Mouse (Mus musculus): Measurements from ENCODE around the gene Olfr389. TPM values are rescaled to one million over a fixed set of nuclear protein-coding genes. Genes with fewer than 3 reads are reported as not detected.

Gene Olfr389
- not detected in 2 replicates for polyA plus RNA-seq (2014; fragmentation: Nextera tagmentation; extraction: Ambion mirVana)

- H3K4me2 ChIP-seq (replicated peaks; ENCODE audit: low read depth, low read length): no peak within 1 kb of the TSS
- H3K9me3 ChIP-seq (ENCODE audit: control insufficient read depth, low read depth, low read length): no peaks in the 10 kb centered on the region
- ATAC-seq (ENCODE audit: insufficient number of reproducible peaks, insufficient read depth, low FRiP score, low read depth): no peak
- no peak within 1 kb of the TSS for H3K9ac ChIP-seq (replicated peaks; ENCODE audit: low read depth, low read length)
- no peaks in the 10 kb centered on the region for H3K4me1 ChIP-seq (ENCODE audit: control insufficient read depth, insufficient read depth, low read length)
- H3K27me3 ChIP-seq (ENCODE audit: control insufficient read depth, insufficient read depth, low read length): no peaks in the 10 kb centered on the region
- 90% methylated on average over 1 of the region's 1 CpGs for WGBS
- no peak within 1 kb of the TSS for H3K4me3 ChIP-seq (ENCODE audit: low read depth, low read length)
- H3K27ac ChIP-seq (ENCODE audit: low read length): no peak within 1 kb of the TSS
- H3K36me3 ChIP-seq (ENCODE audit: control insufficient read depth, insufficient read depth, low read length): no peaks in the 10 kb centered on the region
These were observed at the start of gene Olfr389 for GRCm38 (mm10) chr11:73780613-73781012. Gene Olfr389, minus strand, starts transcription at chr11:73780713.

DNA sequence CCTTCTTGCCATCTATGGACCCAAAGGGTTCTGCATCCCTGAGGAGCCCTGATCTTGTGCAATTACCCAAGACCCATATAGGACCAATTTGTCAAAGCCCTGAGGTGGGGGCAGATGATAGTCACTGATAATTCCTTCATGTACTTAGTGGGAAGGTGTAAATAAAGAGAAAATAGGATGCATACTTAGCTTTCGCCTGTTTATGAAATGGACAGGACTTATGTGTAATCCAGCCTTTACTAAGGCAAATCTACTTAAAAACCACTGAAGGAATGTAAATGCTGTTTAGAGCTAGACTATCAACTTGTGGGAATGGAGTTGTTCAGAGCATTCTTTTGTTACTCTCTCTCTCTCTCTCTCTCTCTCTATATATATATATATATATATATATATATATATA lies 36.4 kb upstream of the Olfr389 start, which contains the start of gene Olfr392:
Olfr392 (minus strand) TSS at position 101 of the 400 bp plus-strand sequence.
- whole genome bisulfite sequencing: 82% methylated on average over 1 of the region's 1 CpGs
- Histone ChIP-seq H3K4me3 (ENCODE audit: low read depth, low read length) (no peak within 1 kb of the TSS), H3K9ac (replicated peaks; ENCODE audit: low read depth, low read length) (no peak within 1 kb of the TSS), H3K4me1 (ENCODE audit: control insufficient read depth, insufficient read depth, low read length) (no peaks in the 10 kb centered on the region), H3K27me3 (ENCODE audit: control insufficient read depth, insufficient read depth, low read length) (no peaks in the 10 kb centered on the region), H3K36me3 (ENCODE audit: control insufficient read depth, insufficient read depth, low read length) (no peaks in the 10 kb centered on the region), H3K27ac (ENCODE audit: low read length) (no peak within 1 kb of the TSS), H3K4me2 (replicated peaks; ENCODE audit: low read depth, low read length) (no peak within 1 kb of the TSS), H3K9me3 (ENCODE audit: control insufficient read depth, low read depth, low read length) (no peaks in the 10 kb centered on the region)
- no peak for ATAC-seq (ENCODE audit: insufficient number of reproducible peaks, insufficient read depth, low FRiP score, low read depth)

DNA sequence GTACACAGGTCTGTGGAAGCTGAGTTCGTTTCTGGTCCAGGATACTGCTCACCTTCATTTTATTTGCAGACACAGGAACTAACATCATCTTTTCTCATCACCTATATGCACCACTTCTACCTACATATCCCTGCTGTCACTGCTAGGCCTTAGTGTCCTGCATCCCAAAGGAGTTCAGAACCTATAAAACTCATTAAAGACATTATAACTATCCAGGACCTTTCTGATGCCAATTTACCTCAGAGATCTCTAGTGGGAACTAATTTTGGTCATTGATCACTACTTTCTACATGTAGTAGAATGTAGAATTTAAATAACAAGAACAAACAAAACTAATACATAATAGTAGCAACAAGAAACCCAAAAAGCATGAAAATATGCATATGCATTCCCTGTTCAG lies 22.4 kb upstream of the Olfr389 start, which contains the start of gene Olfr391-ps:
Olfr391-ps (minus strand) TSS at position 101 of the 400 bp plus-strand sequence.
- WGBS: 21% methylated on average over 1 of the region's 1 CpGs
- H3K9ac ChIP-seq (replicated peaks; ENCODE audit: low read depth, low read length): no peak within 1 kb of the TSS
- H3K27me3 ChIP-seq (ENCODE audit: control insufficient read depth, insufficient read depth, low read length): no peaks in the 10 kb centered on the region
- H3K36me3 ChIP-seq (ENCODE audit: control insufficient read depth, insufficient read depth, low read length): no peaks in the 10 kb centered on the region
- no peaks in the 10 kb centered on the region for H3K4me1 ChIP-seq (ENCODE audit: control insufficient read depth, insufficient read depth, low read length)
- no peak within 1 kb of the TSS for H3K4me2 ChIP-seq (replicated peaks; ENCODE audit: low read depth, low read length)
- no peak within 1 kb of the TSS for H3K27ac ChIP-seq (ENCODE audit: low read length)
- ATAC-seq (ENCODE audit: insufficient number of reproducible peaks, insufficient read depth, low FRiP score, low read depth): no peak
- H3K9me3 ChIP-seq (ENCODE audit: control insufficient read depth, low read depth, low read length): no peaks in the 10 kb centered on the region
- H3K4me3 ChIP-seq (ENCODE audit: low read depth, low read length): no peak within 1 kb of the TSS

GRCm38 (mm10) chr11:73782664-73783063 lies 2.2 kb upstream of the Olfr389 start, which contains the start of gene Olfr390:
Gene Olfr390, plus strand, starts transcription at chr11:73782964.
- ATAC-seq (ENCODE audit: insufficient number of reproducible peaks, insufficient read depth, low FRiP score, low read depth): no peak
- WGBS: 68% methylated on average over 1 of the region's 1 CpGs
- H3K4me2 ChIP-seq (replicated peaks; ENCODE audit: low read depth, low read length): no peak within 1 kb of the TSS
- H3K4me3 ChIP-seq (ENCODE audit: low read depth, low read length): no peak within 1 kb of the TSS
- H3K4me1 ChIP-seq (ENCODE audit: control insufficient read depth, insufficient read depth, low read length): no peaks in the 10 kb centered on the region
- H3K27me3 ChIP-seq (ENCODE audit: control insufficient read depth, insufficient read depth, low read length): no peaks in the 10 kb centered on the region
- no peaks in the 10 kb centered on the region for H3K9me3 ChIP-seq (ENCODE audit: control insufficient read depth, low read depth, low read length)
- H3K9ac ChIP-seq (replicated peaks; ENCODE audit: low read depth, low read length): no peak within 1 kb of the TSS
- no peaks in the 10 kb centered on the region for H3K36me3 ChIP-seq (ENCODE audit: control insufficient read depth, insufficient read depth, low read length)
- no peak within 1 kb of the TSS for H3K27ac ChIP-seq (ENCODE audit: low read length)

DNA sequence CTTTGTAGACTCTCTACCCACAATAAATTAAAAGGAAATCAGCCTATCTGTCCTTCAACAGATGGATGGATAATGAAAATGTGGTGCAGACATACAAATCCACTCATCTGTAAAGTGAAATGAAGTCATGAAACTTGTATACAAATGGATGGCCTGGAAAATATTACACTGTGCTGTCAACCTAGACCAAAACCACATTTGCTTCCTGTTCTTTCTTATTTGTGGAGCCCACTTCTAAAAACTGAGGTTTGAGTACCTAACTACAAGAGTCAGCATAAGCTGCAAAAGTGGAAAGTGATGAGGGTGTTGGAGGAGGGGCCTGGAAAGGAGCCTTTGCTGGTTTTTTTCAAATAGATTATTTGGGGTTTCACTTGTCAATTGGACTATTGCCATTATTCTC lies 21.4 kb downstream of the Olfr389 start:
- H3K27me3 ChIP-seq (ENCODE audit: control insufficient read depth, insufficient read depth, low read length): no peaks in the 10 kb centered on the region
- H3K36me3 ChIP-seq (ENCODE audit: control insufficient read depth, insufficient read depth, low read length): no peaks in the 10 kb centered on the region
- no peaks in the 10 kb centered on the region for H3K4me1 ChIP-seq (ENCODE audit: control insufficient read depth, insufficient read depth, low read length)
- H3K9me3 ChIP-seq (ENCODE audit: control insufficient read depth, low read depth, low read length): no peaks in the 10 kb centered on the region; the same call in 1 of the 2 replicates
- H3K4me2 ChIP-seq (replicated peaks; ENCODE audit: low read depth, low read length): no peak overlapping the region
- no peak overlapping the region for H3K9ac ChIP-seq (replicated peaks; ENCODE audit: low read depth, low read length)
- ATAC-seq (ENCODE audit: insufficient number of reproducible peaks, insufficient read depth, low FRiP score, low read depth): no peak
- H3K4me3 ChIP-seq (ENCODE audit: low read depth, low read length): no peak overlapping the region
- H3K27ac ChIP-seq (ENCODE audit: low read length): no peak overlapping the region

Other genes starting within 250 kb of the Olfr389 start
- not detected in 2 replicates for gene Olfr385, start 187.7 kb downstream of the Olfr389 start, polyA plus RNA-seq (2014; fragmentation: Nextera tagmentation; extraction: Ambion mirVana)
- not detected in 2 replicates for gene Olfr384, start 182.1 kb downstream of the Olfr389 start, polyA plus RNA-seq (2014; fragmentation: Nextera tagmentation; extraction: Ambion mirVana)
- gene Zfp735, start 91.9 kb downstream of the Olfr389 start, polyA plus RNA-seq (2014; fragmentation: Nextera tagmentation; extraction: Ambion mirVana): not detected in 2 replicates
- gene Olfr390, start 2.3 kb upstream of the Olfr389 start, polyA plus RNA-seq (2014; fragmentation: Nextera tagmentation; extraction: Ambion mirVana): not detected in 2 replicates
- not detected in 2 replicates for gene Olfr391-ps, start 22.3 kb upstream of the Olfr389 start, polyA plus RNA-seq (2014; fragmentation: Nextera tagmentation; extraction: Ambion mirVana)
- gene Olfr392, start 36.3 kb upstream of the Olfr389 start, polyA plus RNA-seq (2014; fragmentation: Nextera tagmentation; extraction: Ambion mirVana): not detected in 2 replicates
- gene Olfr393, start 70.7 kb upstream of the Olfr389 start, polyA plus RNA-seq (2014; fragmentation: Nextera tagmentation; extraction: Ambion mirVana): not detected in 2 replicates
- gene Olfr394, start 110.1 kb upstream of the Olfr389 start, polyA plus RNA-seq (2014; fragmentation: Nextera tagmentation; extraction: Ambion mirVana): not detected in 2 replicates
- not detected in 2 replicates for gene Olfr395, start 128.6 kb upstream of the Olfr389 start, polyA plus RNA-seq (2014; fragmentation: Nextera tagmentation; extraction: Ambion mirVana)
- gene Olfr23, start 156.0 kb upstream of the Olfr389 start, polyA plus RNA-seq (2014; fragmentation: Nextera tagmentation; extraction: Ambion mirVana): not detected in 2 replicates
- not detected in 2 replicates for gene Olfr397, start 180.1 kb upstream of the Olfr389 start, polyA plus RNA-seq (2014; fragmentation: Nextera tagmentation; extraction: Ambion mirVana)
- gene Olfr398, start 209.7 kb upstream of the Olfr389 start, polyA plus RNA-seq (2014; fragmentation: Nextera tagmentation; extraction: Ambion mirVana): not detected in 2 replicates